Mouse (Mus musculus): ENCODE results near the gene Clip3. TPM values are rescaled to one million over a fixed set of nuclear protein-coding genes. Genes with fewer than 3 reads are reported as not detected.

Clip3 gene
- polyA plus RNA-seq, 1 experiment from 2014 or later: 23.4 TPM

DNA sequence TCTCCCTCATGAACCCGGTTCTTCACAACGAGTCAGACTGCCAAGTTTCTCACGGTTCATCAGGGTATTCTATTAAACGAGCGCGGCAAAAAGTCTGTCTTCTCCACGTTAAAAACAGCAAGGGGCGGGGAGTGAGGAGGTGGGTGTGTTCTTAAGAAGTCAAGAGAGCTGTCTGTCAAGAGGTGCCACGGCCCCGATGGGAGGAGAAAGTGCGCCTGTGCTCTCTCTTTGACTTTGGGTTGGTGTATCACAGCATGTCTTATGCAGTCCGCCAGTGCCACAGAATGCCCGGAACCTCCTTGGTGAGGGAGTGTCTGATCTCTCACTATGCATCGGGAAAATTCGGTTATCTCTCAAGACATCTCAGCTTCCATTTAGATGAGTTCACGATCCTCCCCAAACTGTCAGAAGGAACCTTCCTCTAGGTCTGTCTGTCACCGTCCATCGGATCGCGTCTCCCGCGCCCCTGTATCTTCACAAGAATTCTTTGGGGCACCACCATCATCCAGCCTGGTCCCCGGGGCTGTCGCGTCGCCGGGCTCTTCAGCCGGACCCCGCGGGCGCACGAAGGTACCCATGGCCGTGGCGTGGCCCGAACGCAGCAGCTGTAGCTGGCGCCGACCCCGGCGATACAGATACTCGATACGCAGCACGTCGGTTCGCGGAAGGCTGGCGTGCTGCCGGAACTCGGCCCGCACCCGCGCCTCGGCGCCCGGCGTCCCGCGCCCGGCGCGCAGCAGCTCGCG, 30.2 kb downstream of the Clip3 start, which contains the start of gene E130208F15Rik:
E130208F15Rik (plus strand) TSS at position 202 of the 746 bp plus-strand sequence.
- Histone ChIP-seq H3K4me2 (replicated peaks) (peak within 1 kb of the TSS; percentile 87), H3K4me1 (replicated peaks) (peaks cover 10% of the 10 kb centered on the region), H3K9ac (peak within 1 kb of the TSS; percentile 92), H3K27ac (peak within 1 kb of the TSS; percentile 92), H3K9me3 (no peaks in the 10 kb centered on the region), H3K4me3 (replicated peaks) (peak within 1 kb of the TSS; percentile 85), H3K36me3 (no peaks in the 10 kb centered on the region), H3K27me3 (replicated peaks) (no peaks in the 10 kb centered on the region)
- peak; percentile 74 for ATAC-seq
- WGBS: under 1% methylated on average over 63 of the region's 63 CpGs

DNA sequence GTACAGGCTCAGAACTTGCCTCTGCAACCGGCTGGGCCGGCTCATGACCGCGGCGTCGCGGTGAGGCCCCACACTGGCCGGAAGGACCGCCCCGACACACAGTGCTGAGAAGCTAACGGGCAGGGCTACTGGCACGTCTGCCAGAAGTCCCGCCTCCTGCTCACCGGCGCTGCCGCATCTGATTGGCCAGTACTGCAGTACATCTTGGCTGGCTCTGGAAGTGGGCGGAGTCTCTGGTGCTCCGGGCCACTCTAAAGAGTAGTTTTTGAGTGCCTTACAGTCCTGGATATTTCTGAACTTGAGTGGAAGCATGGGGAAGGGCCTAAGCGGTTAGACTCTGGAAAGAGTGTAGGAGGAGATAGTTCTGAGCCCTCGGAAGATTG, 30.7 kb downstream of the Clip3 start:
- Histone ChIP-seq H3K27ac (peak overlapping the region; percentile 92), H3K4me3 (replicated peaks) (peak overlapping the region; percentile 85), H3K4me1 (replicated peaks) (peaks cover 10% of the 10 kb centered on the region), H3K36me3 (no peaks in the 10 kb centered on the region), H3K9me3 (no peaks in the 10 kb centered on the region), H3K9ac (peak overlapping the region; percentile 92), H3K27me3 (replicated peaks) (no peaks in the 10 kb centered on the region), H3K4me2 (replicated peaks) (peak overlapping the region; percentile 87)
- ATAC-seq: peak; percentile 98
- under 1% methylated on average over 20 of the region's 20 CpGs for WGBS

DNA sequence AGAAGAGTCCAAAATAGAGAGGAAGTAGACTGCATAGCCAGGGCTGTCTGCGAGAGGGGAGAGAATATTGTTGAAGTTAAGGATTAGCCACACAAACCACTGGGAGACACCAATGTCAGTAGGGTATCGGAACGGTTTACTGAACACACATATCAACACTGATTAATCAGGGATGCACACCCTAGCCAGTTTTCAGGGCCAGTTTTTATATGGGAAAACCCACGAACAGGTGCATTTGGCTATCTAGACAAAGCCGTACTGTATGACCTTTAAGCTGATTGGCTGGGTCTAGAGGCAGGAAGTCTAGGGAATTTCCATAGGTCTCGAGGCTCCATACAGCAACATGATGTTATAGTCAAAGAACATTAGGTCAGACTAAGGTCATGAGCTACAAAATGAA, 31.3 kb downstream of the Clip3 start:
- H3K36me3 ChIP-seq: no peaks in the 10 kb centered on the region
- H3K9ac ChIP-seq: peak overlapping the region; percentile 45
- peak overlapping the region; percentile 92 for H3K27ac ChIP-seq
- no peaks in the 10 kb centered on the region for H3K9me3 ChIP-seq
- ATAC-seq: peak; percentile 31
- H3K27me3 ChIP-seq (replicated peaks): no peaks in the 10 kb centered on the region
- WGBS: 27% methylated on average over 6 of the region's 6 CpGs
- peak overlapping the region; percentile 85 for H3K4me3 ChIP-seq (replicated peaks)
- peaks cover 10% of the 10 kb centered on the region for H3K4me1 ChIP-seq (replicated peaks)
- H3K4me2 ChIP-seq (replicated peaks): peak overlapping the region; percentile 87

GRCm38 (mm10) chr7:30323795-30324194, 32.3 kb downstream of the Clip3 start, which contains the start of gene Sdhaf1:
Gene Sdhaf1, minus strand, starts transcription at chr7:30323895.
- H3K9me3 ChIP-seq: no peaks in the 10 kb centered on the region
- peak within 1 kb of the TSS; percentile 87 for H3K4me2 ChIP-seq (replicated peaks)
- H3K4me3 ChIP-seq (replicated peaks): peak within 1 kb of the TSS; percentile 85; the same call in 1 of the 2 replicates
- H3K9ac ChIP-seq: peak within 1 kb of the TSS; percentile 45
- H3K27ac ChIP-seq: peak within 1 kb of the TSS; percentile 92
- WGBS: 77% methylated on average over 3 of the region's 3 CpGs
- no peaks in the 10 kb centered on the region for H3K27me3 ChIP-seq (replicated peaks)
- no peak for ATAC-seq
- H3K36me3 ChIP-seq: no peaks in the 10 kb centered on the region
- peaks cover 10% of the 10 kb centered on the region for H3K4me1 ChIP-seq (replicated peaks)

- no peak for ATAC-seq
- 76% methylated on average over 5 of the region's 5 CpGs for WGBS
- Histone ChIP-seq H3K27ac (no peak overlapping the region), H3K4me2 (replicated peaks) (no peak overlapping the region), H3K9me3 (no peaks in the 10 kb centered on the region), H3K36me3 (no peaks in the 10 kb centered on the region), H3K9ac (no peak overlapping the region), H3K27me3 (replicated peaks) (no peaks in the 10 kb centered on the region), H3K4me3 (replicated peaks) (no peak overlapping the region), H3K4me1 (replicated peaks) (peaks cover 10% of the 10 kb centered on the region)
Observed at GRCm38 (mm10) chr7:30324300-30324944, 32.9 kb downstream of the Clip3 start.

DNA sequence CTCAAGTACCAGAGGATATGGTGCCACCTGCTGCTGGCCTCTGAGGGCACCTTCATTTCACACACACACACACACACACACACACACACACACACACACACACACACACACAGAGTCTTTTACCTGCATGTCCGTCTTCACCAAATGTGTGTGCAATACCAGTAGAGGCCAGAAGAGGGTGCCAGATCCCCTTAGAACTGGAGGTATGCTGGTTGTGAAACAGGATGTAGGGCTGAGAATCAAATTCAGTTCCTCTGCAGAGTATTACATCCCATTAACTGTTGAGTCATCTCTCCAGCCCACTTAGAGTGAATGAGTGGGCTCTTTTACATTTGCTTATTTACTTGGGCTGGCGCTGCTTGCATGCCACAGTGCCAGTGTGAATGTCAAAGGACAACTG, 33.8 kb downstream of the Clip3 start:
- H3K4me2 ChIP-seq (replicated peaks): no peak overlapping the region
- 41% methylated on average over 2 of the region's 2 CpGs for WGBS
- ATAC-seq: no peak
- H3K27ac ChIP-seq: no peak overlapping the region
- H3K4me3 ChIP-seq (replicated peaks): no peak overlapping the region
- peaks cover 10% of the 10 kb centered on the region for H3K4me1 ChIP-seq (replicated peaks)
- H3K27me3 ChIP-seq (replicated peaks): no peaks in the 10 kb centered on the region
- no peaks in the 10 kb centered on the region for H3K9me3 ChIP-seq
- H3K36me3 ChIP-seq: no peaks in the 10 kb centered on the region
- no peak overlapping the region for H3K9ac ChIP-seq

- Histone ChIP-seq H3K4me1 (replicated peaks) (peaks cover under 1% of the 10 kb centered on the region; the same call in 1 of the 2 replicates), H3K9ac (no peak overlapping the region), H3K4me2 (replicated peaks) (no peak overlapping the region), H3K36me3 (no peaks in the 10 kb centered on the region), H3K4me3 (replicated peaks) (no peak overlapping the region), H3K27me3 (replicated peaks) (no peaks in the 10 kb centered on the region), H3K27ac (no peak overlapping the region), H3K9me3 (no peaks in the 10 kb centered on the region)
- ATAC-seq: no peak
Observed at GRCm38 (mm10) chr7:30326427-30326826, 34.9 kb downstream of the Clip3 start.

- Histone ChIP-seq H3K27ac (no peak overlapping the region), H3K27me3 (replicated peaks) (no peaks in the 10 kb centered on the region), H3K4me1 (replicated peaks) (no peaks in the 10 kb centered on the region), H3K36me3 (no peaks in the 10 kb centered on the region), H3K4me3 (replicated peaks) (no peak overlapping the region), H3K4me2 (replicated peaks) (no peak overlapping the region), H3K9me3 (no peaks in the 10 kb centered on the region), H3K9ac (no peak overlapping the region)
- 65% methylated on average over 15 of the region's 15 CpGs for WGBS
- ATAC-seq: no peak
Observed at GRCm38 (mm10) chr7:30327140-30327539, 35.6 kb downstream of the Clip3 start.

GRCm38 (mm10) chr7:30328379-30328778, 36.9 kb downstream of the Clip3 start:
- no peaks in the 10 kb centered on the region for H3K36me3 ChIP-seq
- no peaks in the 10 kb centered on the region for H3K9me3 ChIP-seq
- peaks cover 1% of the 10 kb centered on the region; the same call in 1 of the 2 replicates for H3K4me1 ChIP-seq (replicated peaks)
- ATAC-seq: no peak
- H3K4me3 ChIP-seq (replicated peaks): no peak overlapping the region
- H3K27me3 ChIP-seq (replicated peaks): no peaks in the 10 kb centered on the region
- 59% methylated on average over 10 of the region's 10 CpGs for WGBS
- H3K27ac ChIP-seq: no peak overlapping the region
- no peak overlapping the region for H3K4me2 ChIP-seq (replicated peaks)
- no peak overlapping the region for H3K9ac ChIP-seq

GRCm38 (mm10) chr7:30331887-30332286, 40.4 kb downstream of the Clip3 start:
- peaks cover 15% of the 10 kb centered on the region; the same call in 1 of the 2 replicates for H3K27me3 ChIP-seq (replicated peaks)
- no peak overlapping the region for H3K27ac ChIP-seq
- peaks cover 10% of the 10 kb centered on the region for H3K4me1 ChIP-seq (replicated peaks)
- no peaks in the 10 kb centered on the region for H3K36me3 ChIP-seq
- 10% methylated on average over 13 of the region's 13 CpGs for WGBS
- peak; percentile 75 for ATAC-seq
- no peaks in the 10 kb centered on the region for H3K9me3 ChIP-seq
- H3K9ac ChIP-seq: no peak overlapping the region
- H3K4me3 ChIP-seq (replicated peaks): no peak overlapping the region
- 0 out of 2 replicates have a peak overlapping the region, but pooled peaks have one; percentile 5 for H3K4me2 ChIP-seq (replicated peaks)

DNA sequence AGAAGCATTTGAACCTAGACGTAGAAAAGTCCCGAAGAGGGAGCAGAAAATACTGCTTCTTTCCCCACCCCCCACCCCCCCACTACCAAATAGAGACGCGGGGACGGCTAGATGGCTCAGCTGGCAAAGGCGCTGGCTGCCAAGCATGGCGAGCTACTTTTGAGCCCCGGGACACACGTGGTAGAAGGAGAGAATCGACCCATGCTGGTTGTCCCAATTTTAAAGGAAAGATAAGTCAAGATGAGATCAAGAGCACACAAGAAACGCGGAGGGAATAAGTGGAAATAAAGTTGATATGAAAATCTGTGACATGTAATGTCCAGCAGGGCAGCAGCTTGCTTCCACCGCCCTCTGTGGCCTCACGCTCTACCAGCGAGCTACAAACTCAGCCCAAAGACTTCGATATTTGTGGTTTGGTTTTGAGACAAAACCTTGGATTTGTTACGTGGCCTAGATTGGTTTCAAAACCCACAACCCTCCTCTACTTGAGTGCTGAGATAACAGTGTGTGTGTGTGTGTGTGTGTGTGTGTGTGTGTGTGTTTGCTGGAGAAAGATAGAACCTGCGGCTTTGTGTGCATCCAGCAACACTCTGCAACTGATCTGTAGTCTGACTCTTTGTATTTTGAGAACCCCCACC, 41.2 kb downstream of the Clip3 start:
- H3K9me3 ChIP-seq: no peaks in the 10 kb centered on the region
- H3K27ac ChIP-seq: no peak overlapping the region
- peaks cover 10% of the 10 kb centered on the region for H3K4me1 ChIP-seq (replicated peaks)
- H3K4me2 ChIP-seq (replicated peaks): no peak overlapping the region
- WGBS: 63% methylated on average over 18 of the region's 18 CpGs
- H3K4me3 ChIP-seq (replicated peaks): no peak overlapping the region
- H3K27me3 ChIP-seq (replicated peaks): peaks cover 15% of the 10 kb centered on the region; the same call in 1 of the 2 replicates
- H3K36me3 ChIP-seq: no peaks in the 10 kb centered on the region
- H3K9ac ChIP-seq: no peak overlapping the region
- ATAC-seq: no peak

- peak; percentile 58 for ATAC-seq
- Histone ChIP-seq H3K4me3 (replicated peaks) (no peak overlapping the region), H3K9ac (no peak overlapping the region), H3K4me1 (replicated peaks) (peaks cover 10% of the 10 kb centered on the region), H3K27me3 (replicated peaks) (peaks cover 16% of the 10 kb centered on the region; the same call in 1 of the 2 replicates), H3K27ac (no peak overlapping the region), H3K9me3 (no peaks in the 10 kb centered on the region), H3K36me3 (no peaks in the 10 kb centered on the region), H3K4me2 (replicated peaks) (no peak overlapping the region)
- 25% methylated on average over 4 of the region's 4 CpGs for WGBS
Observed at GRCm38 (mm10) chr7:30333436-30333835, 41.9 kb downstream of the Clip3 start.
